Mouse (Mus musculus): ENCODE data around the gene Dcaf12. TPM values are rescaled to one million over a fixed set of nuclear protein-coding genes. Genes with fewer than 3 reads are reported as not detected.
A peak's percentile ranks its signal among the peaks of the same experiment; 100 is the strongest.

The Dcaf12 gene
- polyA plus RNA-seq, 1 experiment: 40.3 TPM

- H3K4me3 ChIP-seq (ENCODE audit: insufficient read depth, low read length): no peak overlapping the region
- H3K4me1 ChIP-seq (ENCODE audit: control insufficient read depth, insufficient read depth, low read length): no peaks in the 10 kb centered on the region
- TF ChIP-seq CTCF (IDR thresholded peaks at IDR 0.05; ENCODE audit: borderline replicate concordance, insufficient read depth, low read length) (no peak), POLR2A (IDR thresholded peaks at IDR 0.05; ENCODE audit: low read depth, low read length) (no peak)
- H3K27ac ChIP-seq (ENCODE audit: insufficient read depth, low read length): no peak overlapping the region
Measured at GRCm38 (mm10) chr4:41289802-41290201, 24.9 kb downstream of the Dcaf12 start.

GRCm38 (mm10) chr4:41286420-41286819 is 28.3 kb downstream of the Dcaf12 start:
- Histone ChIP-seq H3K27ac (ENCODE audit: insufficient read depth, low read length) (no peak overlapping the region), H3K4me1 (ENCODE audit: control insufficient read depth, insufficient read depth, low read length) (no peaks in the 10 kb centered on the region), H3K4me3 (ENCODE audit: insufficient read depth, low read length) (no peak overlapping the region)
- TF ChIP-seq CTCF (IDR thresholded peaks at IDR 0.05; ENCODE audit: borderline replicate concordance, insufficient read depth, low read length) (no peak), POLR2A (IDR thresholded peaks at IDR 0.05; ENCODE audit: low read depth, low read length) (no peak)

DNA sequence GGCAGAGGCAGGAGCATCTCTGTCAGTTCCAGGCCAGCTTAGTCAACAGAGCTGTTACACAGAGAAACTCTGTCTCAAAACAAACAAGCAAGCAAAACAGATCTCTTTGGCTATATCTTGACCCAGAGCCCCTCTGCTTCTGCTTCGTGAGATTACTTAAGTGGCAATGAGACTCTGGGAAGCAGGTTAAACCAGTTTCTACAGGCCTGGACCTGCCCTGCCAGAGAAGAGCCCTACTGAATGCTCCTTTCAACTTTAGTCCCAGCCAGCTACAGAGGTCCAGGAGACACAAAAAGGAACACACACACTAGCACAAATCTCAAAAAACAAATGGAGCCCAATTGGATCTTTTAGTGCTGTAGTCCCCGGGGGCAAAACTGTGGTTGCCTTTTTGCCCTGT is 30.6 kb downstream of the Dcaf12 start:
- Histone ChIP-seq H3K4me1 (ENCODE audit: control insufficient read depth, insufficient read depth, low read length) (no peaks in the 10 kb centered on the region), H3K27ac (ENCODE audit: insufficient read depth, low read length) (no peak overlapping the region), H3K4me3 (ENCODE audit: insufficient read depth, low read length) (no peak overlapping the region)
- TF ChIP-seq POLR2A (IDR thresholded peaks at IDR 0.05; ENCODE audit: low read depth, low read length) (no peak), CTCF (IDR thresholded peaks at IDR 0.05; ENCODE audit: borderline replicate concordance, insufficient read depth, low read length) (no peak)

GRCm38 (mm10) chr4:41275927-41276326 is 38.8 kb downstream of the Dcaf12 start:
- Histone ChIP-seq H3K4me1 (ENCODE audit: control insufficient read depth, insufficient read depth, low read length) (peaks cover 2% of the 10 kb centered on the region; the same call in 1 of the 2 replicates), H3K27ac (ENCODE audit: insufficient read depth, low read length) (peak overlapping the region; percentile 5; the same call in 1 of the 2 replicates), H3K4me3 (ENCODE audit: insufficient read depth, low read length) (no peak overlapping the region; the same call in 1 of the 2 replicates)
- TF ChIP-seq POLR2A (IDR thresholded peaks at IDR 0.05; ENCODE audit: low read depth, low read length): no peak
- no peak for TF ChIP-seq CTCF (IDR thresholded peaks at IDR 0.05; ENCODE audit: borderline replicate concordance, insufficient read depth, low read length)

- peak within 1 kb of the TSS; percentile 91 for H3K27ac ChIP-seq (ENCODE audit: insufficient read depth, low read length)
- peak within 1 kb of the TSS; percentile 97 for H3K4me3 ChIP-seq (ENCODE audit: insufficient read depth, low read length)
- H3K4me1 ChIP-seq (ENCODE audit: control insufficient read depth, insufficient read depth, low read length): peaks cover 2% of the 10 kb centered on the region; the same call in 1 of the 2 replicates
- peak; percentile 76 for TF ChIP-seq POLR2A (IDR thresholded peaks at IDR 0.05; ENCODE audit: low read depth, low read length)
- TF ChIP-seq CTCF (IDR thresholded peaks at IDR 0.05; ENCODE audit: borderline replicate concordance, insufficient read depth, low read length): no peak
Measured at GRCm38 (mm10) chr4:41274980-41275850, 39.5 kb downstream of the Dcaf12 start, which contains the start of gene Ubap2. Ubap2 (minus strand) TSS chr4:41275144.

- TF ChIP-seq POLR2A (IDR thresholded peaks at IDR 0.05; ENCODE audit: low read depth, low read length) (no peak), CTCF (IDR thresholded peaks at IDR 0.05; ENCODE audit: borderline replicate concordance, insufficient read depth, low read length) (no peak)
- H3K4me3 ChIP-seq (ENCODE audit: insufficient read depth, low read length): peak overlapping the region; percentile 97
- H3K27ac ChIP-seq (ENCODE audit: insufficient read depth, low read length): peak overlapping the region; percentile 91
- H3K4me1 ChIP-seq (ENCODE audit: control insufficient read depth, insufficient read depth, low read length): peaks cover 2% of the 10 kb centered on the region; the same call in 1 of the 2 replicates
Measured at GRCm38 (mm10) chr4:41274377-41274979, 40.2 kb downstream of the Dcaf12 start.

- H3K4me1 ChIP-seq (ENCODE audit: control insufficient read depth, insufficient read depth, low read length): peaks cover 2% of the 10 kb centered on the region; the same call in 1 of the 2 replicates
- H3K4me3 ChIP-seq (ENCODE audit: insufficient read depth, low read length): no peak overlapping the region
- TF ChIP-seq CTCF (IDR thresholded peaks at IDR 0.05; ENCODE audit: borderline replicate concordance, insufficient read depth, low read length) (no peak), POLR2A (IDR thresholded peaks at IDR 0.05; ENCODE audit: low read depth, low read length) (no peak)
- no peak overlapping the region for H3K27ac ChIP-seq (ENCODE audit: insufficient read depth, low read length)
Measured at GRCm38 (mm10) chr4:41268133-41268532, 46.6 kb downstream of the Dcaf12 start.

DNA sequence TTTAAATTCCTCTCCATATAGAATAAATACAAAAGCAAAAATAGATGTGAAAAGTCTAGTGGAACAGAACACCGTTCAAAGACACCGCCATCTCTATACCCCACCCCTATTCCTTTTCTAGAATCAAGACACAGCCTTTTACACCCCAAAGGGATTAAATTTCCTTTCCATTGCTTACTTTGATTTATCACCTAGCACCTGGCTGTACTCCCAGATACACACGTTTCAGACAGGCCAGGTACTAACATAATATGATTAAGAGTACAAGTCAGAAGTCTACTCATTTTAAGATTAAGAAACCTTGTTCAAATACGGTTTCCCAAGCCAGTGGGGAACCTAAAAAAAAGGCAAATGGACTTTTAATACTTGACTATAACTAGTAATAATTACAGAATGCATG is 48.3 kb downstream of the Dcaf12 start:
- no peak for TF ChIP-seq POLR2A (IDR thresholded peaks at IDR 0.05; ENCODE audit: low read depth, low read length)
- TF ChIP-seq CTCF (IDR thresholded peaks at IDR 0.05; ENCODE audit: borderline replicate concordance, insufficient read depth, low read length): no peak
- Histone ChIP-seq H3K4me1 (ENCODE audit: control insufficient read depth, insufficient read depth, low read length) (no peaks in the 10 kb centered on the region), H3K27ac (ENCODE audit: insufficient read depth, low read length) (no peak overlapping the region), H3K4me3 (ENCODE audit: insufficient read depth, low read length) (no peak overlapping the region)

- H3K4me1 ChIP-seq (ENCODE audit: control insufficient read depth, insufficient read depth, low read length): no peaks in the 10 kb centered on the region; the same call in 1 of the 2 replicates
Measured at GRCm38 (mm10) chr4:41260691-41261090, 54.0 kb downstream of the Dcaf12 start.

More at GRCm38 (mm10) chr4:41260691-41261090, 54.0 kb downstream of the Dcaf12 start:
- Histone ChIP-seq H3K4me3 (ENCODE audit: insufficient read depth, low read length) (no peak overlapping the region), H3K27ac (ENCODE audit: insufficient read depth, low read length) (no peak overlapping the region)
- no peak for TF ChIP-seq CTCF (IDR thresholded peaks at IDR 0.05; ENCODE audit: borderline replicate concordance, insufficient read depth, low read length)
- no peak for TF ChIP-seq POLR2A (IDR thresholded peaks at IDR 0.05; ENCODE audit: low read depth, low read length)
